Mouse (Mus musculus): ENCODE results near the gene Epor. TPM values are rescaled to one million over a fixed set of nuclear protein-coding genes. Genes with fewer than 3 reads are reported as not detected.
A peak's percentile ranks its signal among the peaks of the same experiment; 100 is the strongest.

Epor gene
- polyA plus RNA-seq, 1 experiment from 2014 or later = 4.1 TPM

DNA sequence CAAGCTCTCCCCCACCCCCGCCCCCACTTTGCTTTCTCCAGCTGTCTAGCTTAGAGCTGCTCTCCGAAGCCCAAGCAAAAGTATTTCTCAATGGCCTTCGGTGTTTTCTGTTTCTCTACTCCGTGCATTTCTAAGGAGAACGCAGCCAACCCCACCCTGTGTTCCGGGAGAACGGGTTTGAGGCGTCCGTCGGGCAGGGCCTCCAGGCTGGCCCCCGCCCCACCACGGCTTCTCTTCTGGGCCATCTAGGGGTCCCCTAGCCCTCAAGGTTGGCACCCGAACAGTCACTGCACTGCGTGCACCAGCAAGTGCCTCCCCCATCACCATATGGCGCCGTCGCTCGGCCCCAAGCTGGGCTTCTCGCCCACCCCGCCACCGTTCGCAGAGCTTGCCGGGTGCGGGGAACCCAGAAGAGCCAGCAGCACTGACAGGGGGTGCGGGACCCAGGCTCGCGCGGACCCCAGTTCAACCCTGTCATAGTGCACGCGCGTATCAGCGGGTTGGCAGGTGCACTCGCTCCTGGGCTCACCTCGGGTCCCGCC lies 45.7 kb downstream of the Epor start:
- Histone ChIP-seq H3K4me2 (peak overlapping the region; percentile 96), H3K9me3 (no peaks in the 10 kb centered on the region), H3K9ac (peak overlapping the region; percentile 66), H3K27me3 (peaks cover 29% of the 10 kb centered on the region), H3K4me3 (replicated peaks) (peak overlapping the region; percentile 62), H3K36me3 (replicated peaks) (no peaks in the 10 kb centered on the region; the same call in 1 of the 2 replicates), H3K4me1 (peaks cover 11% of the 10 kb centered on the region), H3K27ac (peak overlapping the region; percentile 39)
- WGBS = 2% methylated on average over 35 of the region's 35 CpGs
- ATAC-seq (ENCODE audit: low FRiP score) = no peak; the same call in 1 of the 2 replicates

DNA sequence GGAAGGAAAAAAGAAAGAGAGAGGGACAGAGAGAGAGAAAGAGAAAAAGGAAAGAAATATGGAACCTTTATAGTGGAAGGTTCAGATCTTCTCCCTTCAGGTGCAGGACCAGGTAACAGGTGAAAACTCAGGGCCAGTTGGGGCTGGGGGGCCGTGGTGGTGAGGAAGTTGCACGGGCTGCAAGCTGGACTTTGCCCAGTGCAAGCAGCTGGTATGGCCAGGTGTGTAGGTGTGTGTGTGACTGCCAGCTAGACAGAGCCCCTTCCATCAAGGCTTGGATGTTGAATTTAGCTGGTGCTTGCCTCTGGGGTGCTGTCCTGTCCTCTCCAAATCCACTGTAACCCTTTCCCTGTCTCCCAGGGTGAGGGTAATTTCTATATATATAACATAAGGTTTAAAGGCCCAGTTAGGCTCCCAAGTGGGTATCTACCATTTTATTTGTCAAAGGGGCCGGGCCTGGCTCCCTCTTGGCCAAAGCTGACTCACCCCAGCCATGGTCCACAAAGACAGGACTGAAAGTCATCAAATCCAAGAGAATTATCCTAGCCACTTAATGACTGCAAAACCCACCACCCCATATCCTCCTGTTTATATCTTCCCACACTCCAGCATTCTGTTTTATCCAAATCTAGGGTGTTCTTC lies 46.3 kb downstream of the Epor start:
- peak overlapping the region; percentile 62 for H3K4me3 ChIP-seq (replicated peaks)
- ATAC-seq (ENCODE audit: low FRiP score) = no peak
- peaks cover 11% of the 10 kb centered on the region for H3K4me1 ChIP-seq
- 58% methylated on average over 3 of the region's 3 CpGs for WGBS
- peak overlapping the region; percentile 66 for H3K9ac ChIP-seq
- peaks cover 29% of the 10 kb centered on the region for H3K27me3 ChIP-seq
- no peaks in the 10 kb centered on the region for H3K9me3 ChIP-seq
- H3K36me3 ChIP-seq (replicated peaks) = no peaks in the 10 kb centered on the region; the same call in 1 of the 2 replicates
- peak overlapping the region; percentile 96 for H3K4me2 ChIP-seq
- no peak overlapping the region for H3K27ac ChIP-seq

- H3K36me3 ChIP-seq (replicated peaks) = no peaks in the 10 kb centered on the region
- H3K4me2 ChIP-seq = no peak overlapping the region
- no peaks in the 10 kb centered on the region for H3K4me1 ChIP-seq
- no peak for ATAC-seq (ENCODE audit: low FRiP score)
- no peaks in the 10 kb centered on the region for H3K9me3 ChIP-seq
- WGBS = 79% methylated on average over 10 of the region's 10 CpGs
- H3K27me3 ChIP-seq = peaks cover 5% of the 10 kb centered on the region
- no peak overlapping the region for H3K9ac ChIP-seq
- H3K27ac ChIP-seq = no peak overlapping the region
- H3K4me3 ChIP-seq (replicated peaks) = no peak overlapping the region
These were observed 53.7 kb downstream of the Epor start for GRCm38 (mm10) chr9:21909474-21910223.

Other genes starting within 250 kb of the Epor start
- 34.1 and 40.3 TPM in 2 replicates for gene Ldlr, start 240.0 kb downstream of the Epor start, polyA plus RNA-seq (2016; fragmentation: Nextera tagmentation; extraction: Ambion mirVana)
- gene Spc24, start 203.2 kb downstream of the Epor start, polyA plus RNA-seq (2016; fragmentation: Nextera tagmentation; extraction: Ambion mirVana) = 112 and 118 TPM in 2 replicates
- 6.1 and 6.2 TPM in 2 replicates for gene Kank2, start 164.8 kb downstream of the Epor start, polyA plus RNA-seq (2016; fragmentation: Nextera tagmentation; extraction: Ambion mirVana)
- 0.45 TPM in 1 of 2 replicates, not detected in the other for gene Angptl8, start 128.0 kb downstream of the Epor start, polyA plus RNA-seq (2016; fragmentation: Nextera tagmentation; extraction: Ambion mirVana)
- 17.5 and 18.9 TPM in 2 replicates for gene Dock6, start 110.9 kb downstream of the Epor start, polyA plus RNA-seq (2016; fragmentation: Nextera tagmentation; extraction: Ambion mirVana)
- 12.4 and 13.1 TPM in 2 replicates for gene Rab3d, start 45.3 kb downstream of the Epor start, polyA plus RNA-seq (2016; fragmentation: Nextera tagmentation; extraction: Ambion mirVana)
- gene Ccdc159, start 36.0 kb downstream of the Epor start, polyA plus RNA-seq (2016; fragmentation: Nextera tagmentation; extraction: Ambion mirVana) = 5.2 and 5.8 TPM in 2 replicates
- 32.9 and 33.3 TPM in 2 replicates for gene Tmem205, start 36.0 kb downstream of the Epor start, polyA plus RNA-seq (2016; fragmentation: Nextera tagmentation; extraction: Ambion mirVana)
- gene Plppr2, start 26.5 kb downstream of the Epor start, polyA plus RNA-seq (2016; fragmentation: Nextera tagmentation; extraction: Ambion mirVana) = 37.0 and 40.9 TPM in 2 replicates
- 7.4 and 9.5 TPM in 2 replicates for gene Swsap1, start 7.8 kb downstream of the Epor start, polyA plus RNA-seq (2016; fragmentation: Nextera tagmentation; extraction: Ambion mirVana)
- gene Rgl3, start 25.9 kb upstream of the Epor start, polyA plus RNA-seq (2016; fragmentation: Nextera tagmentation; extraction: Ambion mirVana) = 2.1 and 3.4 TPM in 2 replicates
- gene Ccdc151, start 39.1 kb upstream of the Epor start, polyA plus RNA-seq (2016; fragmentation: Nextera tagmentation; extraction: Ambion mirVana) = 5.0 and 5.3 TPM in 2 replicates
- 88.5 and 95.0 TPM in 2 replicates for gene Prkcsh, start 39.3 kb upstream of the Epor start, polyA plus RNA-seq (2016; fragmentation: Nextera tagmentation; extraction: Ambion mirVana)
- 57.2 and 73.7 TPM in 2 replicates for gene Elavl3, start 88.5 kb upstream of the Epor start, polyA plus RNA-seq (2016; fragmentation: Nextera tagmentation; extraction: Ambion mirVana)
- not detected in 2 replicates for gene Gm49318, start 107.8 kb upstream of the Epor start, polyA plus RNA-seq (2016; fragmentation: Nextera tagmentation; extraction: Ambion mirVana)
- gene Zfp653, start 107.9 kb upstream of the Epor start, polyA plus RNA-seq (2016; fragmentation: Nextera tagmentation; extraction: Ambion mirVana) = 15.8 and 16.4 TPM in 2 replicates
- gene Ecsit, start 121.9 kb upstream of the Epor start, polyA plus RNA-seq (2016; fragmentation: Nextera tagmentation; extraction: Ambion mirVana) = 35.0 and 39.0 TPM in 2 replicates
- gene Cnn1, start 135.7 kb upstream of the Epor start, polyA plus RNA-seq (2016; fragmentation: Nextera tagmentation; extraction: Ambion mirVana) = 2.3 and 3.9 TPM in 2 replicates
- gene Elof1, start 153.7 kb upstream of the Epor start, polyA plus RNA-seq (2016; fragmentation: Nextera tagmentation; extraction: Ambion mirVana) = 178 and 186 TPM in 2 replicates
- 3.6 and 6.6 TPM in 2 replicates for gene Acp5, start 172.2 kb upstream of the Epor start, polyA plus RNA-seq (2016; fragmentation: Nextera tagmentation; extraction: Ambion mirVana)
- gene Pigyl, start 193.3 kb upstream of the Epor start, polyA plus RNA-seq (2016; fragmentation: Nextera tagmentation; extraction: Ambion mirVana) = 63.2 and 65.8 TPM in 2 replicates
- gene Zfp872, start 224.6 kb upstream of the Epor start, polyA plus RNA-seq (2016; fragmentation: Nextera tagmentation; extraction: Ambion mirVana) = 0.10 and 0.31 TPM in 2 replicates